Mouse (Mus musculus): ENCODE data around the gene Klf11.

DNA sequence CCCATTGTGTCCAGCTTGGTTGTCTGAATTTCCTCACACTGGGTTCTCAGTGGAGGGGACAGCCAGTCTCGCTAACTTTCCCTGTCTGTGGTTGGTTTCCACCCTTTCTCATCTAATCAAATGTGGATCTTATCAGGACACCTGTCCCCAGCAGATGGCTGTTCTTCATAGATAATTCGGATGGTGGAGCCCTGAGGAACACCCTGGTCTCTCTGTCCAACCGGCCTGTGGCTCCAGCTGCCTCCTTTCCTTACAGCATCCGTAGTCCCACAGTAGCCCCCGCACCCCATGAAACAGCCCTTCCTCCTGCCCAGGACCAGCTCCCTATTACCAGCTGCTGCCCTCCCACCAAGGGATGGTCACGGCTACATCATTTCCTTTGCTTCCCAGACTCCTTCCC lies 5.2 kb upstream of the Klf11 start:
- no peak for TF ChIP-seq POLR2A (IDR thresholded peaks at IDR 0.05; ENCODE audit: borderline replicate concordance, low read depth, low read length)
- TF ChIP-seq CTCF (IDR thresholded peaks at IDR 0.05; ENCODE audit: low read depth, low read length), result no peak

All from bone marrow macrophage, adult 2 months (primary cell).